Comparison of ENCODE assay signal across 16 mouse cellular contexts in the genomic region with DNA sequence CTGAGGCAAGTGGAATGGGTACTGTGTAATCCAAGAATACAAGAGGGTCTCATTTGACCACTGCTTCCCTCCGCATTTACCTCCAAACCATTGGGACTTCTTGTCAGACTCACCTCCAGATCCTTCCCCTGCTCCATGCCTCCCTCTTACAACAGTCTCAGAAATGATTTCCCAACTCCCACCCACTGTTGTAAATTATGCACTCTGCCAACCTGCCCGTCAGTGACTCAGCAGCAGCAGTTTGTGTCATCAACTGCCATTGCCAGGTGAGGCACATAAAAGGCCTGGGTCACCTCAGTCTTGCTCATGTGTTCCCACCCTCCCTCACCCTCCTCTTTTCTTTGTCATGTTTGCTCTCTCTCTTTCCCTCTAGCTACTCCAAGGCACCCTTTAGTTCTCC.
"Had no signal": no experiment of that assay in that cellular context is flagged by ENCODE, and none has a peak within 500 bp of the region (broad histone marks: within the 10 kb centered on the region; RNA-seq: fewer than 3 reads in every experiment).

No protein-coding gene starts in this region.

- H3K4me3 ChIP-seq: layer of hippocampus, adult 2 months; limb, embryonic 12.5 days; liver, embryonic 15.5 days; megakaryocyte, embryonic 14.5 days; neural tube, embryonic 13.5 days had no signal

- H3K27me3 ChIP-seq: limb, embryonic 12.5 days; liver, embryonic 15.5 days; megakaryocyte, embryonic 14.5 days; neural tube, embryonic 13.5 days had no signal

- H3K4me2 ChIP-seq: limb, embryonic 12.5 days; liver, embryonic 15.5 days; midbrain, embryonic 11.5 days; neural tube, embryonic 13.5 days had no signal

- H3K27ac ChIP-seq: layer of hippocampus, adult 2 months; limb, embryonic 12.5 days; liver, embryonic 15.5 days; neural tube, embryonic 13.5 days had no signal

- DNase-seq: kidney, postnatal 10 days; kidney, postnatal 4 days; liver; lung, adult 2 months; lung, postnatal 36 days; retina, postnatal 1 day; right cerebral cortex, postnatal 25 days; thymus, postnatal 4 days had no signal

- H3K9ac ChIP-seq: limb, embryonic 12.5 days; liver, embryonic 15.5 days; neural tube, embryonic 13.5 days had no signal

- ATAC-seq: lung, postnatal 0 days; midbrain, embryonic 16.5 days had no signal

- H3K36me3 ChIP-seq: limb, embryonic 12.5 days; liver, embryonic 15.5 days; neural tube, embryonic 13.5 days had no signal

- H3K9me3 ChIP-seq: limb, embryonic 12.5 days; liver, embryonic 15.5 days; megakaryocyte, embryonic 14.5 days; neural tube, embryonic 13.5 days had no signal

- H3K4me1 ChIP-seq: limb, embryonic 12.5 days; liver, embryonic 15.5 days; megakaryocyte, embryonic 14.5 days; neural tube, embryonic 13.5 days had no signal
